Mouse (Mus musculus) adrenal gland, postnatal 36 days (tissue): Measurements from ENCODE around the gene Ncln. TPM values are rescaled to one million over a fixed set of nuclear protein-coding genes. Genes with fewer than 3 reads are reported as not detected.
A peak's percentile ranks its signal among the peaks of the same experiment; 100 is the strongest.
"Not testable (repeated sequence)": the region's sequence is repeated elsewhere in the genome, so short reads cannot be mapped to it uniquely, and the experiment has no call there.

Experiments
- DNase-seq, 2 experiments: peaks; one replicate each; pipeline ENCODE4 v3.0.0; 2021; ENCODE audit warnings: mixed read lengths in 1 of 2
- microRNA-seq: library from miRNA; unstranded; fragments of <30 nt; microRNA quantifications from one replicate; pipeline ENCODE4 v1.2.0, GENCODE M21; 2021
- total RNA-seq, 2 experiments: library from RNA; stranded (reverse); gene quantifications; 2 replicates each; pipeline ENCODE4 v1.2.3; 2021

Gene Ncln
- total RNA-seq, 2 experiments from 2014 or later: 123 to 125 TPM

- DNase-seq: no peak
These were observed 33.8 kb downstream of the Ncln start for GRCm38 (mm10) chr10:81462415-81462804.

DNA sequence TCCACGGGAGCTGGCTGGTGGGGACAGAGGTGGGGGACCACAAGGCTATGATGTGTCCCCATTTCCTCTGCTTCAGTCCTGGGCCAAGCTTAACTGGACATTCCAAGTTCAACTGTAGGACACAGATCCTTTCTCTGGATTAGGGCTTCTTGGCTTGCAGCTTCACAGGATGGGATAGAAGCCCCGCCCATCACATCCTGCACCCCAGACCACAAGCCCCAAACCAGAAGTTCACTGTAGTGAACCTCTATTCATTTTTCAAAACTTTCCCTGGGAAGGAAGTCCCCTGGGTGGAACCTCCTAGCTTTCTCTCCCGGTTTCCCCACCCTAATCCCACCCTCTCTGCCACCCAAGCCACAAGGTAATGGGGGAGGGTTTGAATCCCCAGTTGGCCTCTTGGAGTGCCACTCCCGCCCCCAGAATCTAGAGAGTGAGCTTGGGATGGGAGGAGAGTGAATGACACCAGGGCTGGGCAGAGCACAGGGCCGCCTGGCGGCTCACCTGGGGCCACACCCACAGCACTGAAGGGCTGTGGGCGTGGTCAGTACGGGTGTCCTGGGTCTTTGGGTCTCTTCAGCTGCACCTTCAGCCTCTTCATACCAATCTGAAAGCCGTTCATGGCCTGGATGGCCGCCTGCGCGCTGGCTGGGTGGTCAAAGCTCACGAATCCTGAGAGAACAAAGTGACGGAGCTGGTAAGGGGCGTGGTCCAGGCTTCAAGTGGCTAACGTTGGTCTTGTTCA lies 34.3 kb downstream of the Ncln start:
- DNase-seq: no peak

GRCm38 (mm10) chr10:81460951-81461350 lies 35.2 kb downstream of the Ncln start:
- DNase-seq: no peak

- DNase-seq: no peak
These were observed 35.7 kb downstream of the Ncln start for GRCm38 (mm10) chr10:81460471-81460870.

GRCm38 (mm10) chr10:81459399-81459798 lies 36.8 kb downstream of the Ncln start:
- no peak for DNase-seq

DNA sequence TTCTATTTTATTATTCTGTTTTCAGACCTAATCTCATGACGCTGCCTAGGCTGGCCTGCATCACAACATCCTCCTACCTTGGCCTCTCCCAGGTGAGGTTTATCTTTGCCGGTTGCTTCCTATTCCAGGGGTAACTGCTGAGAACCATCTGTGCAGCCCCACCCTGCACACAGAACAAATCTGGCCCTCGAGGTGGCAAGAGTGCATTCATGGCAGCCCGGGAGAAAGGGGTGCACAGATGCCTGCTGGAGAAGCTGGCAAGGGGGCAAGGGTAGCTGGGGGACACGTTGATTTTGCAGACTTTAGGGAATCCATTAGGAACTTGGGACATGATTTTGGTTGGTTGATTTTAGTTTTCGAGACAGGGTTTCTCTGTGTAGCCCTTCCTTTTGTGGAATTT lies 37.9 kb downstream of the Ncln start:
- no peak for DNase-seq

- DNase-seq: no peak
These were observed 38.6 kb downstream of the Ncln start for GRCm38 (mm10) chr10:81457624-81458023.

- no peak for DNase-seq
These were observed 39.1 kb downstream of the Ncln start for GRCm38 (mm10) chr10:81456983-81457563.

- no peak for DNase-seq
These were observed 40.9 kb downstream of the Ncln start, which contains the start of gene Nfic for GRCm38 (mm10) chr10:81455181-81455895. TSS of gene Nfic (minus strand) at chr10:81455635.

GRCm38 (mm10) chr10:81454106-81454505 lies 42.1 kb downstream of the Ncln start:
- no peak for DNase-seq

DNA sequence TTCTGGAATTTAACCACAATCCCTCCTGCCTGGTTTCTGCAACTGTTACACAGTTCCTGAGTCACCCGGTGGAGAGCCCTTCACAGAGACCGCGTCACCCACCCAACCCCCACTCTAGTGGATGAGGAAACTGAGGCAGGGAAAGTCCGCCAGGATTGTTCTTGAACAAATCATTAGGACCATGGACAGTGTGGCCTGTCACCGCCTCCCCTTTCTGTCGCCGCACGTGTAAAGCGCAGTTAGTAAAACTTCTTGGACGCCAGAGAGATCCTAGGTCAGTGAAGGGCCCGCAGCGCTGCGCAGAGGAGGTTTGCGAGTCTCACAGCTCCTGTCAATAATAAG lies 43.3 kb downstream of the Ncln start:
- peak; percentile 28 to 37 for DNase-seq

DNA sequence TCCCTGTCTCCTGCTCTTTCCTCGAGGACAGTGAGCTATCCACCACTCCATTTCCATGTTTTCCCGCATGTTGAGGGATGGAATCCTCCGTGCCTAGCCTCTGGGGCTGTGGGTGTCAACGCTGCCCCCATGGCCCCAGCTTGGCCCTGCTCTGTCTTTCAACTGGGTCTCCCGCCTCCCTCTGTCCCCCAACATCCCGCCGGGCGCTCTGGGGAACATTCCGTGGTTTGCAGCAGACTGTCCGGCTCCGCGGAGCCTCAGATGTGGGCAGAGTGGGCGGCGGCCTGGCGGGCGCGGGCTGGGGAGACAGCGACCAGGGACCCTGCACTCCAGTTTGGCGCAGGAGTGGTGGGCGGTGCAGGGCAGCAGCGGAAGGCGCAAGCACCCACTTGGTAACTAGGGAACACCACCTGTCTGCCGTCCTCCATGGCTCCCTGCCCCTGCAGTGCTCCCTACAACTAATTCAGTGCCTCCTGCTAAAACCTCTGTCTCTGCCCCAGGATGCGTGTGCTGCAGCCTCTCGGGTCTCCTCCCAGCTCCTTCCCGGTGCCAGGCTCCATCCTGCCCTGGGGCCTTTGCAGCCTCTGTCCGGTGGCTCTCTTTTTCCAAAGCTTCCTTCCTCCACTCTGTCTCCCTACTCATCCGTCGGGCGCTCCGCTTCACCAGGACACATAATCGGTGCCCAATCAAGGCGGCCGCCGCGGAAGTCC lies 43.8 kb downstream of the Ncln start:
- DNase-seq: no peak

DNA sequence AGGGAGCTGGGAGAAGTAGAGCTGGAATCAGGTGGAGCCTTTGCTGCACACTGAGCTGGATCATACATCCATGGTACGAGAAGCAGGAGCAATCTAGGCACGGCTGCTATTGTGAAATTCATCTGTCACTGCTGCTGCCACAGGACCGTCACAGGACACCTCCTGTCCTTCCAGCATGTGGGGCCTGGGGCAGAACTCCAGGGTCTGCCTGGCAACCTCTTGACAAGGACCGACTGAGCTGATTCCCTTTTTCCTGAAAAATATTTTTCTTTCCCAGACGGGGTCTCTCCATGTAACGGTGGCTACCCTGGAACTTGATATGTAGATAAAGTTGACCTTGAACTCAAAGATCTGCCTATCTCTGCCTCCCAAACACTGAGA lies 44.8 kb downstream of the Ncln start:
- no peak for DNase-seq

GRCm38 (mm10) chr10:81450641-81451364 lies 45.4 kb downstream of the Ncln start:
- DNase-seq: no peak

GRCm38 (mm10) chr10:81450140-81450539 lies 46.1 kb downstream of the Ncln start:
- peak; percentile 81 to 87 for DNase-seq

DNA sequence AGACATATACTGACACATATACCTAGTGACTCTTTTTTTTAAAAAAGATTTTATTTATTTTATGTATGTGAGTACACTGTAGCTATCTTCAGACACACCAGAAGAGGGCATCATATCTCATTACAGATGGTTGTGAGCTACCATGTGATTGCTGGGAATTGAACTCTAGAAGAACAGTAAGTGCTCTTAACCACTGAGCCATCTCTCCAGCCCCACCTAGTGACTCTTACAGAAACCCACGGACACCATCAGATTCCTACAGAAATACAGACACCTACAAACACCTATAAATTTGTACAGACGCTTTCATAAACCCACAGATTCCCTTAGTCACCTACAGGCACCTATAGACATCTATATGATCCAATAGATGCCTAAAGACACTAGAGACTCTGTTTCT lies 50.7 kb downstream of the Ncln start:
- DNase-seq: not testable (repeated sequence)

DNA sequence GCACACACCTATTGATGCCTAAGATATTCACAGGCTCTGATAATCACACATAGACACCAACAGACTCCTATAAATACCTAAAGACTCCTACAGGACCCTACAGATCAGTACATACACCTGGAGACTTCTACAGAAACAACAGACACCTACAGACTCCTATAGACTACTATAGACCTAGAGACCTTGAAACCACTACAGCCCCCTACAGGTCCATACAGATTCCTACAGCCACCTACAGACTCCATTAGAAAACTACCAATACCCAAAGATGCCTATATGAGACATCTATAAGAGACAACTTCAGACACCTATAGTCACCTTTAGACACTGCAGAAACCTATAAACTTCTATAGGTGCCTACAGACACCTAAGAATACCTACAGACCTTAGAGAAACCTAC lies 55.2 kb downstream of the Ncln start:
- no peak for DNase-seq

Small RNA genes lying within 50 kb of the gene (microRNA-seq; reads per million reads assigned to microRNA genes)
- gene Gm25595: not detected

Other genes starting within 250 kb of the Ncln start
- under 1 TPM; 0.36 to 0.86 TPM for gene Matk, start 243.5 kb downstream of the Ncln start, total RNA-seq
- 100 to 1,000 TPM; 121 to 141 TPM for gene Mrpl54, start 229.5 kb downstream of the Ncln start, total RNA-seq
- 100 to 1,000 TPM in 1 of 2 experiments, 10 to 100 TPM in 1; 78.8 to 109 TPM for gene Apba3, start 229.4 kb downstream of the Ncln start, total RNA-seq
- gene Tjp3, start 204.8 kb downstream of the Ncln start, total RNA-seq: under 1 TPM; 0.23 to 0.26 TPM
- gene Pip5k1c, start 203.4 kb downstream of the Ncln start, total RNA-seq: 10 to 100 TPM; 37.2 to 40.9 TPM
- gene Cactin, start 175.3 kb downstream of the Ncln start, total RNA-seq: 10 to 100 TPM; 37.9 to 39.1 TPM
- 10 to 100 TPM; 53.2 to 53.9 TPM for gene Tbxa2r, start 167.7 kb downstream of the Ncln start, total RNA-seq
- gene Gipc3, start 153.1 kb downstream of the Ncln start, total RNA-seq: 1 to 10 TPM; 3.5 to 7.7 TPM
- 10 to 100 TPM; 88.9 to 92.3 TPM for gene Hmg20b, start 145.9 kb downstream of the Ncln start, total RNA-seq
- gene Mfsd12, start 138.9 kb downstream of the Ncln start, total RNA-seq: 10 to 100 TPM; 16.7 to 22.7 TPM
- gene 4930404N11Rik, start 130.6 kb downstream of the Ncln start, total RNA-seq: 1 to 10 TPM; 1.0 to 3.1 TPM
- 10 to 100 TPM; 37.8 to 49.0 TPM for gene Fzr1, start 117.9 kb downstream of the Ncln start, total RNA-seq
- gene Dohh, start 112.0 kb downstream of the Ncln start, total RNA-seq: 10 to 100 TPM; 48.9 to 54.0 TPM
- 1 to 10 TPM; 1.1 to 1.7 TPM for gene Gm48551, start 111.9 kb downstream of the Ncln start, total RNA-seq
- gene Gm48552, start 107.4 kb downstream of the Ncln start, total RNA-seq: 1 to 10 TPM in 1 of 2 experiments, not detected in 1; 1.5 TPM
- 1 to 10 TPM; 1.2 to 1.6 TPM for gene Smim24, start 103.3 kb downstream of the Ncln start, total RNA-seq
- 100 to 1,000 TPM in 1 of 2 experiments, 10 to 100 TPM in 1; 93.2 to 114 TPM for gene Nfic, start 40.8 kb downstream of the Ncln start, total RNA-seq
- 1 to 10 TPM in 1 of 2 experiments, under 1 TPM in 1; 0.20 to 1.2 TPM for gene Celf5, start 13.7 kb downstream of the Ncln start, total RNA-seq
- 1 to 10 TPM; 1.1 to 1.2 TPM for gene S1pr4, start 3.7 kb upstream of the Ncln start, total RNA-seq
- gene Gna15, start 27.8 kb upstream of the Ncln start, total RNA-seq: 1 to 10 TPM; 1.0 to 1.3 TPM
- 10 to 100 TPM; 79.2 to 84.2 TPM for gene Gna11, start 48.8 kb upstream of the Ncln start, total RNA-seq
- gene Aes, start 63.1 kb upstream of the Ncln start, total RNA-seq: 1,000 to 10,000 TPM in 1 of 2 experiments, 100 to 1,000 TPM in 1; 897 to 1,114 TPM
- 10 to 100 TPM; 30.1 to 65.0 TPM for gene Tle2, start 78.2 kb upstream of the Ncln start, total RNA-seq
- 10 to 100 TPM; 19.2 to 38.3 TPM for gene Tle6, start 104.7 kb upstream of the Ncln start, total RNA-seq
- gene BC025920, start 109.9 kb upstream of the Ncln start, total RNA-seq: 1 to 10 TPM in 1 of 2 experiments, under 1 TPM in 1; 0.70 to 1.1 TPM
- 10 to 100 TPM; 17.6 to 20.8 TPM for gene Sirt6, start 131.4 kb upstream of the Ncln start, total RNA-seq
- gene Ankrd24, start 132.1 kb upstream of the Ncln start, total RNA-seq: 10 to 100 TPM; 19.2 to 19.7 TPM
- 1 to 10 TPM; 2.7 to 3.5 TPM for gene Gm10778, start 152.7 kb upstream of the Ncln start, total RNA-seq
- 1 to 10 TPM; 5.1 to 5.7 TPM for gene Zfp433, start 208.4 kb upstream of the Ncln start, total RNA-seq